Mouse (Mus musculus) intestine, embryonic 16.5 days (tissue): ENCODE measurements around the gene BC004004. TPM values are rescaled to one million over a fixed set of nuclear protein-coding genes. Genes with fewer than 3 reads are reported as not detected.

Experiments used
- ATAC-seq: fragments of 200-750 bp; cut with Nextera tagmentation; 2 replicates; pipeline ENCODE4 v1.8.0; 2017; ENCODE audit warnings: moderate TSS enrichment, moderate library complexity
- H3K27ac ChIP-seq: fragments of 300-500 bp; sonication (generic); 2 replicates; pipeline ENCODE4 v1.5.1; 2014; ENCODE audit warnings: mild to moderate bottlenecking, low read length
- H3K27me3 ChIP-seq: fragments of 300-500 bp; sonication (generic); replicated peaks from 2 replicates; pipeline ENCODE4 v1.6.1; 2014; ENCODE audit warnings: low read length, control low read depth, mixed read lengths; ENCODE audit not compliant: control insufficient read depth, insufficient read depth
- H3K36me3 ChIP-seq: fragments of 300-500 bp; sonication (generic); 2 replicates; pipeline ENCODE4 v1.6.1; 2014; ENCODE audit warnings: low read length, control low read depth; ENCODE audit not compliant: control insufficient read depth, insufficient read depth
- H3K4me1 ChIP-seq: fragments of 300-500 bp; sonication (generic); 2 replicates; pipeline ENCODE4 v1.6.1; 2014; ENCODE audit warnings: low read length, control low read depth, mixed read lengths; ENCODE audit not compliant: control insufficient read depth, insufficient read depth
- H3K4me2 ChIP-seq: fragments of 300-500 bp; sonication (generic); 2 replicates; pipeline ENCODE4 v1.6.1; 2014; ENCODE audit warnings: low read depth, low read length, control low read depth
- H3K4me3 ChIP-seq: fragments of 300-500 bp; sonication (generic); 2 replicates; pipeline ENCODE4 v1.5.1; 2014; ENCODE audit warnings: mild to moderate bottlenecking, low read length
- H3K9ac ChIP-seq: fragments of 300-500 bp; sonication (generic); 2 replicates; pipeline ENCODE4 v1.6.1; 2014; ENCODE audit warnings: low read depth, low read length
- H3K9me3 ChIP-seq: fragments of 300-500 bp; sonication (generic); 2 replicates; pipeline ENCODE4 v1.6.1; 2016; ENCODE audit warnings: low read length, control low read depth; ENCODE audit not compliant: control insufficient read depth
- WGBS: fragments of 180-500 bp; shearing (Covaris S2); extraction: QIAGEN DNeasy Blood & Tissue Kit; methylation state at CpG from one replicate; pipeline ENCODE4 v1.1.7; 2014; 5-methylcytosine and 5-hydroxymethylcytosine counted together
- polyA plus RNA-seq: library from polyadenylated mRNA; unstranded; fragments of >200 nt; fragmentation: Nextera tagmentation; extraction: Ambion mirVana; gene quantifications from 2 replicates; pipeline ENCODE4 v1.2.1, GENCODE M21; 2015

Gene BC004004
- polyA plus RNA-seq, 1 experiment from 2014 or later: 85.6 TPM

- peaks cover 15% of the 10 kb centered on the region for H3K4me1 ChIP-seq
- H3K9me3 ChIP-seq: no peaks in the 10 kb centered on the region
- peak overlapping the region; percentile 23 for H3K4me3 ChIP-seq
- WGBS: 33% methylated on average over 41 of the region's 41 CpGs
- H3K4me2 ChIP-seq: peak overlapping the region; percentile 49
- H3K36me3 ChIP-seq: no peaks in the 10 kb centered on the region
- no peak overlapping the region for H3K27ac ChIP-seq
- peaks cover 22% of the 10 kb centered on the region for H3K27me3 ChIP-seq
- peak; percentile 68 for ATAC-seq
- H3K9ac ChIP-seq: no peak overlapping the region
These were observed 53.4 kb downstream of the BC004004 start for GRCm38 (mm10) chr17:29321765-29322602.

- WGBS: 26% methylated on average over 18 of the region's 18 CpGs
- H3K27ac ChIP-seq: no peak overlapping the region
- H3K9me3 ChIP-seq: no peaks in the 10 kb centered on the region
- H3K4me2 ChIP-seq: peak overlapping the region; percentile 49
- peaks cover 15% of the 10 kb centered on the region for H3K4me1 ChIP-seq
- peak overlapping the region; percentile 23 for H3K4me3 ChIP-seq
- ATAC-seq: peak; percentile 86
- peaks cover 25% of the 10 kb centered on the region for H3K27me3 ChIP-seq
- no peak overlapping the region for H3K9ac ChIP-seq
- H3K36me3 ChIP-seq: no peaks in the 10 kb centered on the region
These were observed 54.0 kb downstream of the BC004004 start for GRCm38 (mm10) chr17:29322603-29322962.

GRCm38 (mm10) chr17:29323625-29324024 lies 55.0 kb downstream of the BC004004 start:
- H3K9ac ChIP-seq: no peak overlapping the region
- H3K9me3 ChIP-seq: no peaks in the 10 kb centered on the region
- peaks cover 15% of the 10 kb centered on the region for H3K4me1 ChIP-seq
- no peak overlapping the region for H3K4me3 ChIP-seq
- ATAC-seq: no peak
- no peaks in the 10 kb centered on the region for H3K36me3 ChIP-seq
- WGBS: 95% methylated on average over 3 of the region's 3 CpGs
- peaks cover 25% of the 10 kb centered on the region for H3K27me3 ChIP-seq
- H3K27ac ChIP-seq: no peak overlapping the region
- no peak overlapping the region for H3K4me2 ChIP-seq

- no peak overlapping the region; the same call in 1 of the 2 replicates for H3K4me2 ChIP-seq
- no peak overlapping the region for H3K27ac ChIP-seq
- H3K27me3 ChIP-seq: peaks cover 25% of the 10 kb centered on the region
- WGBS: 75% methylated on average over 13 of the region's 13 CpGs
- no peak overlapping the region for H3K4me3 ChIP-seq
- peaks cover 12% of the 10 kb centered on the region for H3K4me1 ChIP-seq
- H3K36me3 ChIP-seq: no peaks in the 10 kb centered on the region
- 0 out of 2 replicates have a peak overlapping the region, but pooled peaks have one; percentile 36 for H3K9ac ChIP-seq
- ATAC-seq: no peak
- H3K9me3 ChIP-seq: no peaks in the 10 kb centered on the region
These were observed 57.2 kb downstream of the BC004004 start for GRCm38 (mm10) chr17:29325831-29326230.

- H3K36me3 ChIP-seq: peaks cover 4% of the 10 kb centered on the region; the same call in 1 of the 2 replicates
These were observed 58.2 kb downstream of the BC004004 start for GRCm38 (mm10) chr17:29326531-29327529.

GRCm38 (mm10) chr17:29327691-29328090 lies 59.1 kb downstream of the BC004004 start:
- WGBS: 87% methylated on average over 9 of the region's 9 CpGs
- peaks cover 14% of the 10 kb centered on the region; the same call in 1 of the 2 replicates for H3K27me3 ChIP-seq
- no peak overlapping the region for H3K9ac ChIP-seq
- no peak overlapping the region for H3K4me2 ChIP-seq
- no peak overlapping the region for H3K4me3 ChIP-seq
- peaks cover 8% of the 10 kb centered on the region for H3K4me1 ChIP-seq
- peaks cover 4% of the 10 kb centered on the region; the same call in 1 of the 2 replicates for H3K36me3 ChIP-seq
- ATAC-seq: no peak
- no peak overlapping the region for H3K27ac ChIP-seq
- no peaks in the 10 kb centered on the region for H3K9me3 ChIP-seq

More at GRCm38 (mm10) chr17:29326531-29327529, 58.2 kb downstream of the BC004004 start:
- H3K9ac ChIP-seq: peak overlapping the region; percentile 36; the same call in 1 of the 2 replicates
- ATAC-seq: no peak
- peaks cover 12% of the 10 kb centered on the region for H3K4me1 ChIP-seq
- H3K4me3 ChIP-seq: peak overlapping the region; percentile 26
- H3K27ac ChIP-seq: no peak overlapping the region
- peaks cover 19% of the 10 kb centered on the region for H3K27me3 ChIP-seq
- H3K9me3 ChIP-seq: no peaks in the 10 kb centered on the region
- 22% methylated on average over 52 of the region's 52 CpGs for WGBS
- H3K4me2 ChIP-seq: peak overlapping the region; percentile 48

GRCm38 (mm10) chr17:29330221-29330620 lies 61.6 kb downstream of the BC004004 start:
- no peak overlapping the region for H3K4me2 ChIP-seq
- peaks cover 8% of the 10 kb centered on the region for H3K36me3 ChIP-seq
- H3K4me1 ChIP-seq: peaks cover 6% of the 10 kb centered on the region
- WGBS: 80% methylated on average over 3 of the region's 3 CpGs
- H3K9me3 ChIP-seq: no peaks in the 10 kb centered on the region
- H3K4me3 ChIP-seq: no peak overlapping the region
- H3K27ac ChIP-seq: no peak overlapping the region
- no peak overlapping the region for H3K9ac ChIP-seq
- H3K27me3 ChIP-seq: peaks cover 14% of the 10 kb centered on the region; the same call in 1 of the 2 replicates
- no peak for ATAC-seq

- no peak for ATAC-seq
- peaks cover 6% of the 10 kb centered on the region for H3K4me1 ChIP-seq
- H3K27me3 ChIP-seq: peaks cover 14% of the 10 kb centered on the region; the same call in 1 of the 2 replicates
- 37% methylated on average over 5 of the region's 5 CpGs for WGBS
- H3K9me3 ChIP-seq: no peaks in the 10 kb centered on the region
- no peak overlapping the region for H3K4me2 ChIP-seq
- no peak overlapping the region for H3K9ac ChIP-seq
- H3K4me3 ChIP-seq: no peak overlapping the region
- H3K27ac ChIP-seq: no peak overlapping the region
- peaks cover 9% of the 10 kb centered on the region for H3K36me3 ChIP-seq
These were observed 62.3 kb downstream of the BC004004 start for GRCm38 (mm10) chr17:29330671-29331410.
